Mouse (Mus musculus) heart, adult 2 months (tissue): ENCODE results near the gene Gm10277.

Experiments
- CTCF ChIP-seq: fragments of 200-600 bp; IDR thresholded peaks from 2 replicates; pipeline ENCODE4 v1.8.1; 2022; ENCODE audit warnings: antibody characterized with exemption, mild to moderate bottlenecking, moderate library complexity
- EP300 ChIP-seq: fragments of 200-500 bp; IDR thresholded peaks from 2 replicates; pipeline ENCODE4 v1.6.1; 2011; ENCODE audit warnings: low read depth, low read length, control low read depth; ENCODE audit not compliant: insufficient read depth
- POLR2A ChIP-seq: fragments of 200-500 bp; IDR thresholded peaks from 2 replicates; pipeline ENCODE4 v1.6.1; 2011; ENCODE audit warnings: mild to moderate bottlenecking, low read depth, low read length, control low read depth; ENCODE audit not compliant: insufficient read depth

DNA sequence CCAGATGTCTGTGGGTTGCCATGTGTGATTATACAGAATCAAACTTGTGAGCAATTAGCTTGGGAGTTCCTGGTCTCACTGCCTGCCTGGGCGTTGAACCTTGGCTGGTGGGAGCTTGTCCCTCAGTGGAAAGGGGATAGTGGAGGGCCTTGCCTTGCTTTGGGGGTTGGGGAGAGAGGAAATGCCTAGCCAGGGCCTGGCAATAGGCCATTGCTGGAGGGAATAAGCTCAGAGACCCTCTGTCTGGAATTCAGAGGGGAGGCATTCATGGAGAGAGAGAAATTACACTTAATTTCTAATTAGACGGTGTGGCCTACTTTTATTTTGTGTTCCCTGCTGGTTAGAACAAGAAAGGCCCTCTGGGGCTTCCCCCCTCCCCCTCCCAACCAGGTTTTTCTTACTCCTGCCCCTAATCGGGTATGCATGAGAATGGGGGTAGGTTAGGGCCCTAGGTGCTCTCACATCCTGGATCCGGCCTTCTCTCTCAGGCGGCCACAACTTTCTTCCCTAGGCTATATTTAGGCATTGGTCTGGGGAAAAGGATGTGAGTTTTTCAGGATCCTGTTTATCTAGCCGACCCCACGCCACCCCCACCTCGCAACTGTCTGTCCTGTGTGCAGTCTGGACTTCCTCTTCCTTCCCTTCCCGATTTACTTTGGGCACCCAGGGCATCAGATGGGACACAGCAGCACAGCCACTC lies 11.7 kb downstream of the Gm10277 start:
- TF ChIP-seq EP300 (no peak), CTCF (no peak), POLR2A (no peak)
